Mouse (Mus musculus): ENCODE measurements around the gene Olfr1185-ps1. TPM values are rescaled to one million over a fixed set of nuclear protein-coding genes. Genes with fewer than 3 reads are reported as not detected.
"Not testable (repeated sequence)": the region's sequence is repeated elsewhere in the genome, so short reads cannot be mapped to it uniquely, and the experiment has no call there.

Olfr1185-ps1 gene
- not detected in 2 replicates for polyA plus RNA-seq (2012; rRNA removed)

DNA sequence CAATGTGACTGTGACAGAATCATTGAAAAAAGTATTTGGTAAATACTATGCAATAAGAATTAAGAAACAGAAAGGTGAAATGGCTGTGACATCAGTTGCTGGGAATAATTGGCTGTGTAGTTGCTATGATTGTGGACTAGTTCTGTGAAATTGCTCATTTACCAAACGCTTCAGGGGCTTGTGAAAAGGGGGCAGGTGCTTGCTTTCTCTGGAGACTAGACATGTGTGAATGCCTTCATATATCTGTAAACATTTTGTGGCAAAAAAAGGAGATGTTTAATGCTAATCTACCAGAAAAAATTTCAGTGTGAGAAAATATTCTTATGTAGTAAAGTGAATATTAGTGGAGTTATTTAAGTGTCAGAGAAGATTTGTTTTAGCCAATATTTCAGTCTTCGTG lies at the start of gene Olfr1185-ps1:
Olfr1185-ps1 (plus strand) TSS at position 301 of the 400 bp plus-strand sequence.
- no peak within 1 kb of the TSS for H3K4me3 ChIP-seq (ENCODE audit: low read depth, low read length)
- H3K27me3 ChIP-seq (ENCODE audit: control insufficient read depth, insufficient read depth, low read length): no peaks in the 10 kb centered on the region
- H3K4me1 ChIP-seq (ENCODE audit: control insufficient read depth, insufficient read depth, insufficient read length, low read length): no peaks in the 10 kb centered on the region
- WGBS: 59% methylated on average over 2 of the region's 2 CpGs
- TF ChIP-seq POLR2A (IDR thresholded peaks at IDR 0.05; ENCODE audit: low read depth, low read length): no peak
- TF ChIP-seq CTCF (IDR thresholded peaks at IDR 0.05; ENCODE audit: extremely low read depth, insufficient read length, insufficient replicate concordance, low read depth, low read length): no peak
- H3K27ac ChIP-seq (ENCODE audit: insufficient read depth, low read depth, low read length): no peak within 1 kb of the TSS
- H3K36me3 ChIP-seq (ENCODE audit: control insufficient read depth, insufficient read depth, low read length): no peaks in the 10 kb centered on the region

DNA sequence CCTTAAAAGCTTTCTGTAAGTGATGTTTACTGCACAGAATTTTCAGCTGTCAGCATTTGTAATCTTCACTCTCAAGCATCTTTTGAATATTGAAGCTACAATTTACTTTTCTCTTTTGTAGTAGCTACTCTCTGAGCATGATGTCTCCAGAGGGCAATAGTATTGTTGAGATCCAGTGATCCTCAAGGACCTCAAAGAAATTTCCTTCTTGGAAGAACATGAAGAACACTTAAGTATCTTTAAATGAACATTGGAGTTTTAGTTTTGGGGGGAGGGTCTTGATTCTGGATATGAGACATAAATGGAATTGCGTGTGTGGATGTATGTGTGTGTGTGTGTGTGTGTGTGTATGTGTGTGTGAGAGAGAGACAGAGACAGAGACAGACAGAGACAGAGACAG lies 44.1 kb upstream of the Olfr1185-ps1 start, which contains the start of gene Gm13757:
Gm13757 (minus strand) TSS at position 101 of the 400 bp plus-strand sequence.
- Histone ChIP-seq H3K4me3 (ENCODE audit: low read depth, low read length) (no peak within 1 kb of the TSS), H3K36me3 (ENCODE audit: control insufficient read depth, insufficient read depth, low read length) (no peaks in the 10 kb centered on the region), H3K27ac (ENCODE audit: insufficient read depth, low read depth, low read length) (no peak within 1 kb of the TSS), H3K4me1 (ENCODE audit: control insufficient read depth, insufficient read depth, insufficient read length, low read length) (no peaks in the 10 kb centered on the region), H3K27me3 (ENCODE audit: control insufficient read depth, insufficient read depth, low read length) (no peaks in the 10 kb centered on the region)
- WGBS: 89% methylated on average over 1 of the region's 1 CpGs
- TF ChIP-seq CTCF (IDR thresholded peaks at IDR 0.05; ENCODE audit: extremely low read depth, insufficient read length, insufficient replicate concordance, low read depth, low read length) (no peak), POLR2A (IDR thresholded peaks at IDR 0.05; ENCODE audit: low read depth, low read length) (no peak)

DNA sequence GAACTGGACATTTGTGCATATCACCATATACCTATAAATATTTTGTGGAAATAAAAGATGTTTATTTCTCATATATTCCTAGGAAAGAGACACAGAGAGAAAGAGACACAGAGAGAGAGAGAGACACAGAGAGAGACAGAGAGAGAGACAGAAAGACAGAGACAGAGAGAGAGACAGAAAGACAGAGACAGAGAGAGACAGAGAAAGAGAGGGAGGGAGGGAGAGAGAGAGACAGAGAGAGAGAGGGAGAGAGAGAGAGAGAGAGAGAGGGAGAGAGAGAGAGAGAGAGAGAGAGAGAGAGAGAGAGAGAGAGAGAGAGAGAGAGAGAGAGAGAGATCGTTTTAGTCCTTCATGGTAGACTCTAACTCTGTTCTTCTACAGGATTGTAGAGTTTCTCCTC lies 38.6 kb upstream of the Olfr1185-ps1 start, which contains the start of gene Olfr1183:
Olfr1183 (plus strand) TSS at position 301 of the 400 bp plus-strand sequence.
- WGBS: 81% methylated on average over 1 of the region's 1 CpGs
- H3K27ac ChIP-seq (ENCODE audit: insufficient read depth, low read depth, low read length); H3K27me3 ChIP-seq (ENCODE audit: control insufficient read depth, insufficient read depth, low read length); H3K36me3 ChIP-seq (ENCODE audit: control insufficient read depth, insufficient read depth, low read length); H3K4me1 ChIP-seq (ENCODE audit: control insufficient read depth, insufficient read depth, insufficient read length, low read length); H3K4me3 ChIP-seq (ENCODE audit: low read depth, low read length): not testable (repeated sequence)

DNA sequence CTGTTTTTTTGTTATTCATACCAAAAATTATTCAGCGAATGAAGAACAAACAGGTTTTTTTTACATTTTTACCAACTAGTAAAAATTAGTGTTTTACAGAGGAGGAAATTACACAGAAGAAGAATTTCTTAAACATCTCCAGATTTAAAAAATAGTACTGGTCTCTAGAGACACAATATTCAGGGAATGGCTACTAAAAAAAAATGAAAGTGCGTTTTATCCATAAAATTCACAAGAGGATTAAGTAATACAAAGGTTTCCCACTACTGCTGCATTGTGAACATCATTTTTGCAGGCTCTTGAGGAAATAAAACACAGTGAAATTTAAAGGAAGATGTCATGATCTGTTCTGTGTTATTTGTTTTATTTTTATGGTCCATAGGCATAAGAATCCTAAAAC lies 9.8 kb upstream of the Olfr1185-ps1 start, which contains the start of gene Olfr1184:
Olfr1184 (plus strand) TSS at position 301 of the 400 bp plus-strand sequence.
- no peak for TF ChIP-seq CTCF (IDR thresholded peaks at IDR 0.05; ENCODE audit: extremely low read depth, insufficient read length, insufficient replicate concordance, low read depth, low read length)
- no peak for TF ChIP-seq POLR2A (IDR thresholded peaks at IDR 0.05; ENCODE audit: low read depth, low read length)

DNA sequence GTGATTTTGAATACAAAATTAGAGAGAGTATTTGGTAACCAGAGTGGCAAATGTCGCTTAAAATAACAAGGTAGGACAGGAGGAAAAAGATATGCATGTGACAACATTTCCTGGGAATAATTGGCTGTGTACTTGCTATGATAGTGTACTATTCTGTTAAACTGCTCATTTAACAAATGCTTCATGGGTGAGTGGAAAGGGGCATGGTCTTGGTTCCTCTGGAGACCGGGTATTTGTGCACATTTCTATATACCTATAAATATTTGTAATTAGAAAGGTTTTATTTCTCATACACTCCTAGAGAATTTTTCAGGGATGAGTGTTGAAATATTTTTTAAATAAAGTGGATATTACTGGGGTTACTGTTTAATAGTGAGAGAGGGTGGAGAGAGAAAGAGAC lies 25.1 kb downstream of the Olfr1185-ps1 start, which contains the start of gene Olfr1186:
Olfr1186 (plus strand) TSS at position 301 of the 400 bp plus-strand sequence.
- Histone ChIP-seq H3K27me3 (ENCODE audit: control insufficient read depth, insufficient read depth, low read length) (no peaks in the 10 kb centered on the region), H3K4me1 (ENCODE audit: control insufficient read depth, insufficient read depth, insufficient read length, low read length) (no peaks in the 10 kb centered on the region), H3K4me3 (ENCODE audit: low read depth, low read length) (no peak within 1 kb of the TSS), H3K36me3 (ENCODE audit: control insufficient read depth, insufficient read depth, low read length) (no peaks in the 10 kb centered on the region), H3K27ac (ENCODE audit: insufficient read depth, low read depth, low read length) (no peak within 1 kb of the TSS)
- WGBS: 76% methylated on average over 2 of the region's 2 CpGs
- TF ChIP-seq POLR2A (IDR thresholded peaks at IDR 0.05; ENCODE audit: low read depth, low read length): no peak
- TF ChIP-seq CTCF (IDR thresholded peaks at IDR 0.05; ENCODE audit: extremely low read depth, insufficient read length, insufficient replicate concordance, low read depth, low read length): no peak

More for the DNA sequence above, 9.8 kb upstream of the Olfr1185-ps1 start, which contains the start of gene Olfr1184:
- 82% methylated on average over 2 of the region's 2 CpGs for WGBS
- no peak within 1 kb of the TSS for H3K4me3 ChIP-seq (ENCODE audit: low read depth, low read length)
- H3K4me1 ChIP-seq (ENCODE audit: control insufficient read depth, insufficient read depth, insufficient read length, low read length): no peaks in the 10 kb centered on the region
- H3K27me3 ChIP-seq (ENCODE audit: control insufficient read depth, insufficient read depth, low read length): no peaks in the 10 kb centered on the region
- H3K27ac ChIP-seq (ENCODE audit: insufficient read depth, low read depth, low read length): no peak within 1 kb of the TSS
- no peaks in the 10 kb centered on the region for H3K36me3 ChIP-seq (ENCODE audit: control insufficient read depth, insufficient read depth, low read length)

DNA sequence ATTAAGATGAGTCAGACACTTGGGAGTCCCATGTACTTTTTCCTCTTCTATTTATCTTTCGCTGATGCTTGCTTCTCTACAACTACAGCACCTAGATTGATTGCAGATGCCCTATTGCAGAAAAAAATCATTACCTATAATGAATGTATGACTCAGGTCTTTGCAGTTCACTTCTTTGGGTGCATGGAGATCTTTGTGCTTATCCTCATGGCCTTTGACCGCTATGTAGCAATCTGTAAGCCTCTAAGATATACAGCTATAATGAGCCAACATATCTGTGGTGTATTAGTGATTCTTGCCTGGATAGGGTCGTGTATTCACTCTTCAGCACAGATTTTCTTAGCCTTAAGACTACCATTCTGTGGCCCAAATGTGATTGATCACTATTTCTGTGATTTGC lies 32.6 kb downstream of the Olfr1185-ps1 start:
- Histone ChIP-seq H3K27me3 (ENCODE audit: control insufficient read depth, insufficient read depth, low read length) (no peaks in the 10 kb centered on the region), H3K4me1 (ENCODE audit: control insufficient read depth, insufficient read depth, insufficient read length, low read length) (no peaks in the 10 kb centered on the region), H3K36me3 (ENCODE audit: control insufficient read depth, insufficient read depth, low read length) (no peaks in the 10 kb centered on the region), H3K4me3 (ENCODE audit: low read depth, low read length) (no peak overlapping the region), H3K27ac (ENCODE audit: insufficient read depth, low read depth, low read length) (no peak overlapping the region)
- WGBS: 53% methylated on average over 3 of the region's 3 CpGs
- no peak for TF ChIP-seq POLR2A (IDR thresholded peaks at IDR 0.05; ENCODE audit: low read depth, low read length)

Other genes with a start within 250 kb of the Olfr1185-ps1 start
- gene Olfr1173, start 213.4 kb upstream of the Olfr1185-ps1 start, polyA plus RNA-seq (2012; rRNA removed): not detected in 2 replicates
- gene Olfr1174-ps, start 178.2 kb upstream of the Olfr1185-ps1 start, polyA plus RNA-seq (2012; rRNA removed): not detected in 2 replicates
- not detected in 2 replicates for gene Olfr1175-ps, start 166.1 kb upstream of the Olfr1185-ps1 start, polyA plus RNA-seq (2012; rRNA removed)
- gene Olfr1176, start 156.6 kb upstream of the Olfr1185-ps1 start, polyA plus RNA-seq (2012; rRNA removed): not detected in 2 replicates
- gene Olfr1177-ps, start 146.8 kb upstream of the Olfr1185-ps1 start, polyA plus RNA-seq (2012; rRNA removed): not detected in 2 replicates
- gene Olfr1178, start 106.3 kb upstream of the Olfr1185-ps1 start, polyA plus RNA-seq (2012; rRNA removed): not detected in 2 replicates
- gene Olfr1179, start 86.9 kb upstream of the Olfr1185-ps1 start, polyA plus RNA-seq (2012; rRNA removed): not detected in 2 replicates
- gene Olfr1180, start 74.2 kb upstream of the Olfr1185-ps1 start, polyA plus RNA-seq (2012; rRNA removed): not detected in 2 replicates
- not detected in 2 replicates for gene Olfr1181, start 67.1 kb upstream of the Olfr1185-ps1 start, polyA plus RNA-seq (2012; rRNA removed)
- not detected in 2 replicates for gene Gm13757, start 44.2 kb upstream of the Olfr1185-ps1 start, polyA plus RNA-seq (2012; rRNA removed)
- not detected in 2 replicates for gene Olfr1183, start 38.5 kb upstream of the Olfr1185-ps1 start, polyA plus RNA-seq (2012; rRNA removed)
- not detected in 2 replicates for gene Olfr1184, start 9.7 kb upstream of the Olfr1185-ps1 start, polyA plus RNA-seq (2012; rRNA removed)
- not detected in 2 replicates for gene Olfr1186, start 25.2 kb downstream of the Olfr1185-ps1 start, polyA plus RNA-seq (2012; rRNA removed)
- not detected in 2 replicates for gene Olfr1188, start 63.6 kb downstream of the Olfr1185-ps1 start, polyA plus RNA-seq (2012; rRNA removed)
- not detected in 2 replicates for gene Olfr1189, start 93.1 kb downstream of the Olfr1185-ps1 start, polyA plus RNA-seq (2012; rRNA removed)
- gene Olfr1191-ps1, start 147.2 kb downstream of the Olfr1185-ps1 start, polyA plus RNA-seq (2012; rRNA removed): not detected in 2 replicates
- not detected in 2 replicates for gene Olfr1192-ps1, start 155.2 kb downstream of the Olfr1185-ps1 start, polyA plus RNA-seq (2012; rRNA removed)
- gene Olfr1193, start 182.3 kb downstream of the Olfr1185-ps1 start, polyA plus RNA-seq (2012; rRNA removed): not detected in 2 replicates
- gene Olfr1195, start 195.9 kb downstream of the Olfr1185-ps1 start, polyA plus RNA-seq (2012; rRNA removed): not detected in 2 replicates
- not detected in 2 replicates for gene Olfr1196, start 211.3 kb downstream of the Olfr1185-ps1 start, polyA plus RNA-seq (2012; rRNA removed)
- not detected in 2 replicates for gene Olfr1197, start 239.0 kb downstream of the Olfr1185-ps1 start, polyA plus RNA-seq (2012; rRNA removed)